Mouse (Mus musculus): Measurements from ENCODE around the gene Cadm1.

DNA sequence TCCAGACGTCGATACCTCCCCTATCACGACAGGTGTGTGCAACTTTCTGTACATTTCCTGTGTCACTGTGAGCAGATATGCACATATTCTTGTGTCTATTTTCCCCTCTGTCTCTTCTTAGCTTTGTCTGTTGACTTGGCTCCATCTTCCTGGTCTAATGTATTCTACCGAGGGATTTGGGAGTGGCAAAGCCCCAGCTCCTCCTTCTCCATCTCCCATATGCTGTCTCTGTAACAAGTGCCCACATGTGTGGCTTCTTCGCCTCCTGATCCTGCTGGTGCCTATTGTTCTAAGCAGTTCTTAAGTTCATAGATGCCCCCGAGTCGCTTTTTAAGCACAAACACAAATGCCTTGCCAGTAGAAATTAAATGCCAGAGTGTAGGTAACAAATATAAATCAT, 223.2 kb downstream of the Cadm1 start:
- TF ChIP-seq CTCF (IDR thresholded peaks at IDR 0.05; ENCODE audit: low read depth, low read length), result no peak
- TF ChIP-seq POLR2A (IDR thresholded peaks at IDR 0.05; ENCODE audit: insufficient read depth, low read length), result no peak
- TF ChIP-seq EP300 (IDR thresholded peaks at IDR 0.05; ENCODE audit: insufficient read depth, low read depth, low read length), result no peak

All from ES-Bruce4 (cell line).